Mouse (Mus musculus): Measurements from ENCODE around the gene Gm20721. TPM values are rescaled to one million over a fixed set of nuclear protein-coding genes. Genes with fewer than 3 reads are reported as not detected.
A peak's percentile ranks its signal among the peaks of the same experiment; 100 is the strongest.

The Gm20721 gene
- polyA plus RNA-seq, 1 experiment from 2014 or later, result 8.2 TPM

DNA sequence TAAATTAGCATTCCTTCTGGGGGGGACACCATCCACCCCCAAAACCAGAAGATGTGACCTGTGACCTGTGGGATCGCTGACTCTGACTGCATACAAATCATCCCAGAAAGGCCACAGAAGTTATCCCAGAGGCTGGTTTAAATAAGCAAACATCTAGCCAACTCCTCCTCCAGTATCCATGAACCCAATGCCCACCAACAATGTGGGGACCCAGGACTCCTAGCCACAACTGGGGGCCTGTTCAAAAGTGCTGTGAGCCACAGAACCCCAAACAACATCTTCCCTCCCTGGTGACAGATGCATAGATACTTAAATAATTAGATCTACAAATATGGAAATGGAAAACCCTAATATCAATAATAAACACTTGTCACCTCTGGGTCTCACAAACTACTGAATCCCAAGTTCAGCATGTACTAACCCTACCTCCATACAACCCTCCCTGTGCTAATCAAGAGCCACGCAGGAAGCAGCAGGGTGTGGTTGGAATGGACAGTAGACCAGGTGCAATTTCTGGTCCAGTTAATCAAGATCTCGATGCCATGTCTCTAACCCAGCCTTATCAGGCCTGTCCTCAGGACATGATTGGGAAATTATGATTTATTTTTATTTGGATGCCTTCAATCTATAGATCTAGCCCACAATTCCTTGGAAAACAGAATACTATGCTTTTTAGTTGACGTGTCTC is 5.5 kb downstream of the Gm20721 start:
- Histone ChIP-seq H3K4me2 (no peak overlapping the region), H3K4me1 (peaks cover 42% of the 10 kb centered on the region), H3K27ac (no peak overlapping the region), H3K9me3 (no peaks in the 10 kb centered on the region), H3K4me3 (no peak overlapping the region), H3K9ac (no peak overlapping the region), H3K27me3 (replicated peaks) (no peaks in the 10 kb centered on the region), H3K36me3 (replicated peaks) (peaks cover 15% of the 10 kb centered on the region)
- 91% methylated on average over 4 of the region's 4 CpGs for WGBS
- ATAC-seq (replicated peaks), result no peak

DNA sequence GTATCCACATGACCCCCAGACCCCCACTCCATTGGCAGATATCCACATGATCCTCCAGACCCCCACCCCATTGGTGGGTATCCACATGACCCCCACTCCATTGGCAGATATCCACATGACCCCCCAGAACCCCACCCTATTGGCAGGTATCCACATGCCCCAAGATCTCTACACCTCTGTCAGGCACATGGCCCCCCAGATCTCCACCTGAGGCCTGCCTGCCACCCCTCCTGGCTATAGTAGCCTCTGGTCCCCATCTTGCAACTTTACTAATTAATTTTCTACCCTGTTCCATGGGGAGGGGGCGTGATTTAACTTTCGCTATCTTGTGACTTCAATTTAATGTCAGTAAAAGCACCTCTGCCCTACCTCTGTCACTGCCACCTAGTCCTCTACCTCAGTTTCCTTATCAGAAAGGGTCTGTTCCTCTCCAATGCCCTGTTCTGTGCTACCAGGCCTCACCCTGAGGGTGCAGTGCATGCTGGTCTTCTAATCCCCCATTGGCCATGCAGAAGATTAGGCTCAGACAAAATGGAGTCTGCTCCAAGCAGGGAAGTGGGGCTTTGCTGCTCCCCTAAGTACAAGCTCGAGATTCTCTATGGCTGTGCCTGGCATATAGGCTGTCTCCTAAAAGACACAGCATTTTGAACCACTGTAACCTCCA is 6.2 kb downstream of the Gm20721 start:
- H3K4me2 ChIP-seq, result no peak overlapping the region
- H3K4me1 ChIP-seq, result peaks cover 49% of the 10 kb centered on the region
- 91% methylated on average over 3 of the region's 3 CpGs for WGBS
- H3K4me3 ChIP-seq, result no peak overlapping the region
- H3K36me3 ChIP-seq (replicated peaks), result peaks cover 8% of the 10 kb centered on the region
- no peaks in the 10 kb centered on the region for H3K27me3 ChIP-seq (replicated peaks)
- no peak for ATAC-seq (replicated peaks)
- H3K9ac ChIP-seq, result no peak overlapping the region
- no peaks in the 10 kb centered on the region for H3K9me3 ChIP-seq
- H3K27ac ChIP-seq, result no peak overlapping the region

DNA sequence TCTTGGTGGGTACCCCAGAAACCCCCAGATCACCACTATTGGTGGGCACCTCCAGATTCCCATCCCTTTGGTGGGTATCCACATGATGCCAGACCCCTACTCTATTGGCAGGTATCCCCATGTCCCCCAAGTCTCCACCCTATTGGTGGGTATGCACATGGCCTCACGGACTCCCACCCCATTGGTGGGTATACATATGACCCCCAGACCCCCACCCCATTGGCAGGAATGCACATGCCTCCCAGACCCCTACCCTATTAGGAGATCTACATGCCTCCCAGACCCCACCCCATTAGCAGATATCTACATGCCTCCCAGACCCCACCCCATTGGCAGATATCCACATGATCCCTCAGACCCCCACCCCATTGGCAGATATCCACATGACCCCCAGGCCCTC is 6.8 kb downstream of the Gm20721 start:
- H3K36me3 ChIP-seq (replicated peaks), result peaks cover 1% of the 10 kb centered on the region; the same call in 1 of the 2 replicates
- H3K4me3 ChIP-seq, result no peak overlapping the region
- H3K4me1 ChIP-seq, result peaks cover 52% of the 10 kb centered on the region
- no peak overlapping the region for H3K27ac ChIP-seq
- no peaks in the 10 kb centered on the region for H3K27me3 ChIP-seq (replicated peaks)
- no peak overlapping the region for H3K4me2 ChIP-seq
- H3K9ac ChIP-seq, result no peak overlapping the region
- WGBS, result 100% methylated on average over 1 of the region's 1 CpGs
- peak; percentile 25; the same call in 1 of the 2 replicates for ATAC-seq (replicated peaks)
- H3K9me3 ChIP-seq, result no peaks in the 10 kb centered on the region

DNA sequence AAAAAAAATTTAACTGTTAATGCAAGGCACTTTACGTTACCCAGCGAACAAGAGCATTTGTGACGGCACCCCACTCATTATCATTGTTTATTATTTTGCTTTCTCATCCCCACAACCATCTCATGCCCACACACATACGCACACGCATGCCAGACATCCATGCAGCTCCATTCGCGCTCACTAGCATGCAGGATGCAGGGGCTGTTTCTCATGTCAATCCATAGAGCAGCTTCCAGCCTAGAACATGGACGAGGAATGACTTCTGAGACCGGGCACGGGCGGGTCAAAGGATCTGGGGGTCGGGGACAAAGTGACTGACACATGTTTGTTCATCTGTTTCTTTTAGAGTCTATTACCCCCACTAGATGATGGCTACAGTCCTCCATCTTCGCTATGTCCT is 9.2 kb downstream of the Gm20721 start:
- Histone ChIP-seq H3K36me3 (replicated peaks) (no peaks in the 10 kb centered on the region), H3K9ac (no peak overlapping the region), H3K27ac (no peak overlapping the region), H3K4me3 (no peak overlapping the region), H3K4me2 (no peak overlapping the region), H3K9me3 (no peaks in the 10 kb centered on the region), H3K27me3 (replicated peaks) (no peaks in the 10 kb centered on the region), H3K4me1 (peaks cover 53% of the 10 kb centered on the region)
- WGBS, result 90% methylated on average over 13 of the region's 13 CpGs
- ATAC-seq (replicated peaks), result no peak

DNA sequence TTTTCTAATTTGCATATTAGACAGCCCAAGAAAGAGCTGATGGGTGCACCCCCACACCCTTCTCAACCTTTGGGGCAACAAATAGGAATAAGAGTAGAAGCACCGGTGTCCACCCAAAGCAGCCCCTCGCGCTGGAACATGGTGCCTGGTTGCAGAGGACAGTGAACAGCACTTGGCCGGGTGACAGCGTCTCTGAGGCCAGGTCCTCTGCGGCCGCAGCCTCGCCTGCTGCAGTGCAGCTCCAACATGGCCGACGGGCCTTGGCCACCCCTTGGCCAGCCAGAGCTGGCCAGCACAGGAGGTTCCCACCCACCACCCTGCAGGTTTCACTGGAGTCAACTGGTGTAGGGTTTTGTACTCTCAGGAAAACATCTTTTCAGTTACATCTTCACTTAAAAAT is 12.1 kb downstream of the Gm20721 start:
- WGBS, result 82% methylated on average over 10 of the region's 10 CpGs
- Histone ChIP-seq H3K4me3 (no peak overlapping the region), H3K9ac (no peak overlapping the region), H3K27me3 (replicated peaks) (no peaks in the 10 kb centered on the region), H3K36me3 (replicated peaks) (no peaks in the 10 kb centered on the region), H3K9me3 (no peaks in the 10 kb centered on the region), H3K4me2 (0 out of 2 replicates have a peak overlapping the region, but pooled peaks have one; percentile 69), H3K4me1 (peaks cover 63% of the 10 kb centered on the region), H3K27ac (no peak overlapping the region)
- ATAC-seq (replicated peaks), result no peak

DNA sequence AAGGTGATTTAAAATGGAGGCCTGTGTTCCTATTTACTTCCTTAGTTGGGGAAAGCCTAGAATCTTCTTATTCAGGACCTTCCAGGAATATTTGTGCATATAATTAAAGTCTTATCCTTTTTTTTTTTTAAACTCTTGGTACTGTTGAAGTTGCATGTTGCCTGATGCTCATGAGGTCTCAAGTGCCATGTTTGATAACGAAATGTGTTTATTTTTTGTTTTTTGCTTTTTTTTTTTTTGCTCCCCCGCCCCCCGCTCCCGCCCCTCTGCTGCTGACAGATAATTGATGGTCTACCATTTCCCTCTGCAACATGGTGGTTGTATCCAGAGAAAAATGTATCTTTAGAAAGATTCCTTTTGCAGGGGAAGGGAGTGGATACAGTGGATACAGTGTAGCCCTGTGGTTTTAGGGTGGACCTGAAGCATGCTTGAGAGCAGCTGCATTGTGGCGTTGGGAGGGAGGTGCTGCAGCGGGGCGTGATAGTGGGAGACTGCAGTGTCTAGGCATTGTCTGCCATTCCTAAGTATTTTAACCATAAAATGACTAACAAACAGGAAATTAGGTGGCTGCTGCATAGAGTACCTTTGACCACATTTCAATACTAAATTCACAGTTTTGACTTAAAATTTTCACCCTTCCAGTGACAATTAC is 13.1 kb downstream of the Gm20721 start:
- peak overlapping the region; percentile 99; the same call in 1 of the 2 replicates for H3K4me3 ChIP-seq
- H3K27ac ChIP-seq, result no peak overlapping the region
- 52% methylated on average over 7 of the region's 7 CpGs for WGBS

DNA sequence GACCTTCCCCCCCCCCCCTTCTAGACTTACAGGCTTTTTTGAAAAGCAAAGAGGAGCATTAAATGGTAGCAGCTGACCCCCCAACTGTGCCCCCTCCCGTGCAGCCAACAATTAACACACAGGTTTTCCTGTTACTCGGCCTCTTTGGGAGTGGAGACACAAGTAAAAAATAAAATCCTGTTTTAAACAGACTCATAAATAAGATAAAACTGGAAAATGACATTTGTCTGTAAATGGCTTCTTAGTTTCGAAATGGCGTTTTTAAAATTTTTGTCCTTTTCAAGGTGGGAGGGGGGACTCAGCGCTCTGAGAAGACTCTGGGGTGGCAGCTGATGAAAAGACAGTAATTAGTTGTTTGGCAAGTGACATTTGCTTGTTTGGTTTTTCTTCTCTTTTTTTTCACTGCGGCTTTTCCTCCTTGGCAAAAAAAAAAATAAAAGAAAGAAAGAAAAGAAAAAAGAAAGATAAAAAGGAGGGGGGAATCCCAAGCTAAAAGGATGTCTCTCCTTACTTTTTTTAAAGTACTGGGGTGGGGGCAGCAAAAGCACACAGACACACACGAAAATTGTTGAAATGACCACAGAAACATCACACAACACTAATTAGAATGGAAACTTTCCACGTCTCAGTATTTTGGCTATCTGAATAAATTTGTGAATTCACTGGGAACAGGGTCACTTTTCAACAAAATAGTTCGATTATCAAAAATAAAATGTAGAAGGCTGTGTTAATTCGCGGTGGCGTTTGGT is 15.1 kb downstream of the Gm20721 start:
- Histone ChIP-seq H3K4me1 (peaks cover 63% of the 10 kb centered on the region), H3K9ac (peak overlapping the region; percentile 93), H3K27me3 (replicated peaks) (no peaks in the 10 kb centered on the region), H3K4me2 (peak overlapping the region; percentile 69), H3K36me3 (replicated peaks) (no peaks in the 10 kb centered on the region), H3K27ac (peak overlapping the region; percentile 96), H3K4me3 (peak overlapping the region; percentile 99), H3K9me3 (no peaks in the 10 kb centered on the region)
- no peak for ATAC-seq (replicated peaks)
- 12% methylated on average over 12 of the region's 12 CpGs for WGBS

More for the DNA sequence above, 13.1 kb downstream of the Gm20721 start:
- no peak overlapping the region for H3K9ac ChIP-seq
- no peaks in the 10 kb centered on the region for H3K36me3 ChIP-seq (replicated peaks)
- H3K9me3 ChIP-seq, result no peaks in the 10 kb centered on the region
- peak overlapping the region; percentile 69 for H3K4me2 ChIP-seq
- peaks cover 67% of the 10 kb centered on the region for H3K4me1 ChIP-seq
- ATAC-seq (replicated peaks), result no peak
- H3K27me3 ChIP-seq (replicated peaks), result no peaks in the 10 kb centered on the region

DNA sequence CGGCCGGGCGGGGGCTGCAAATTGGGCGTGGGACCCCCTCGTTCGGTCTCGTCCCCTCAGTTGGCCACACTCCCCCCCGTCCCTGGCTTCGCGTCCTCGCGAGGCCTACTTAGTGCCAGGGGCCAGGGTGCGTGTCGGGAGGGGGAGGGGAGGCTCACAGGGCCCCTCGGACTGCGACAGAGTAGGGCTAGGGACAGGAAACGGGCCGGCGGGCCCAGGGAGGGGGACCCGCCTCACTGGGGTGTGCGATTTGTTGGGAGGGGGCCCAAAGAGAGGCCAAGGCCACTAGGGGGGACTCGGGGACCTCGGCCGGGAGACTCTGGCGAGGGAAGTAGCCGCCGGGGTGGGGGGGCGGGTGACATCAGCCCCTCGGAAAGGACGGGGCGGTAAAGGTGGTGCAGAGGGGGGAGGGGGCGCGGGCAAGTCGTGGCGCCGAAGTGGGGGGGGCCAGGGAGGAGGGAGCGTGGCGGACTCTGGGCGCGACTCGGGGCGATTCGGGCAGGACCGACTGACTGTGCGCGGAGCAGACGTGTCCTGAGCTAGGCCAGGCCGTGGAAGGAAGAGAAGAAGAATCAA is 15.8 kb downstream of the Gm20721 start:
- Histone ChIP-seq H3K4me1 (peaks cover 55% of the 10 kb centered on the region), H3K36me3 (replicated peaks) (no peaks in the 10 kb centered on the region), H3K9me3 (no peaks in the 10 kb centered on the region), H3K27ac (peak overlapping the region; percentile 96), H3K4me2 (peak overlapping the region; percentile 69), H3K9ac (peak overlapping the region; percentile 93), H3K27me3 (replicated peaks) (no peaks in the 10 kb centered on the region), H3K4me3 (peak overlapping the region; percentile 99)
- WGBS, result 1% methylated on average over 47 of the region's 48 CpGs
- ATAC-seq (replicated peaks), result peak; percentile 48

DNA sequence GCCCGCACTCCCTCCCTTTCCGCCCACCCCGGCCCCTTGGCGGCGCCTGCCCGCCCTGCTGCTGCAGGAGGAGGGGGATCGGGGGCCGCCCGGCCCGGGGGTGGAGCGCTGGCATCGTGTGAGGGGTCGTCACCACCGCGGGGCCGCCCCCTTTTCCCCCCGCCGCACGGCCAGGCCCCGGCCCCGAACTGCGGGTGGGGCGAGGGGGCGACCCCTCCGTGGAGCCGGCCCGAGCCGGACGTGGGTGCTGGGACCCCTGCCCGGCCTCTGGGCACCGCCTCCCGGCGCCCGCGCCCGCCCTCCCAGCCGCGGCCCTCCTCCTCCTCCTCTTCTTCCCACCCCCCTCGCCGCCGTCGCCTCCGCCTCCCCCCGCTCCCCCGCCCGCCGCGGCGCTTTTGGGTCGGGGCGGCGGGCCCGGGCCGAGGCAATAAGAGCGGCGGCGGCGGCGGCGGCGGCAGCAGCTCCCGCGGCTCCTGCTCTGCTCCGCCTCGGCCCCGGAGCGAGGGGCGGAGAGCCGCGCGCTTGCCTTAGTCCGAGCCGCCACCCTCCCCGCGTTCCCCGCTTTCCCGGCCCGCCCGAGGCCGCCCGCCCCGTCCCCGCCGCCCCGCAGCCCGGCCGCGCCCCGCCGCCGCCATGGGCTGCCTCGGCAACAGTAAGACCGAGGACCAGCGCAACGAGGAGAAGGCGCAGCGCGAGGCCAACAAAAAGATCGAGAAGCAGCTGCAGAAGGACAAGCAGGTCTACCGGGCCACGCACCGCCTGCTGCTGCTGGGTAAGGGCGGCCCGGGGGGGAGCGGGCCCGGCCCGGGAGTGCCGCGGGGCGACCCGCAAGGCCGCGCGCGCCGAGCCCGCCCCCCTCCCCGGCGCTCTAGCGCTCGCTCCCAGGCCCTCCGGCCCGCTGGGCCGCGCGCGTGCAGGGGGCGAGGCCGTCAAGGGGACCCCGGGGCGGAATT is 16.6 kb downstream of the Gm20721 start:
- Histone ChIP-seq H3K4me1 (peaks cover 47% of the 10 kb centered on the region), H3K36me3 (replicated peaks) (no peaks in the 10 kb centered on the region)
- under 1% methylated on average over 65 of the region's 131 CpGs for WGBS

DNA sequence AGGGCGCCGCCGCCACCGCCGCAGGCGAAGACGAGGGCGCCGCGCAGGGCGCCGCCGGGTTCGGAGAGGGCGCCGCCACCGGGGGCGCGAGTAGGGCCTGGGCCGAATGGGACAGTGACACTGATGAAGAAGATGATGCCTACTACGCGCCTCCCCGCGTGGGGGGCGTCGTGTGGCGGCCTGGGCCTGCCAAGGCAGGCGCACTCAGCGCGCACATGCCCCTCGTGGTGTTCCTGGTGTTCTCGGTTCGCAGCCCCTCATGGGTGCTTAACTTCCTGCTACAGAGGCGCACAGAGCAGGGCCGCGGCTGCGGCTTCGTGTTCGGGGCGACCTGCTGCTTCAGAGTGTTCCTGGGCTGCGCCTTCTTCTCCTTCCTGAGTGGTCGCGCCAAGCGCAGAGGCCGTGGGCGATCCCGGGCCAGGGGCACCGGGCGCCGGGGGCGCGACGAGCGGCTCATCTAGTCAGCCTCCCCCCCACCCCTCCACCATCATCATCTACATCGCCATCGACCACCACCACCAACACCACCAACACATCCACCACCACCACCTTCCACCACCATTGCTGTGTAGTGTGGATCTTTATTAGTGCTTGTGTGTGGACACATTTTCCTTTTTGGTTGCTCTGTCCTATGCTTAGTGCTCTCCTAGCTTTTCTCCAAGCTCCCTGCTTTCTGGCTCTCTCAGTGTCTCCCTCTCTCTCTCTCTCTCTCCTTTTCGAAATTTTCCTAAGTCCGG is 17.4 kb downstream of the Gm20721 start:
- peak overlapping the region; percentile 69 for H3K4me2 ChIP-seq
- peak overlapping the region; percentile 96 for H3K27ac ChIP-seq
- 48% methylated on average over 58 of the region's 58 CpGs for WGBS
- H3K9me3 ChIP-seq, result no peaks in the 10 kb centered on the region
- H3K4me3 ChIP-seq, result peak overlapping the region; percentile 99
- H3K9ac ChIP-seq, result peak overlapping the region; percentile 93
- ATAC-seq (replicated peaks), result no peak; the same call in none of the 2 replicates
- H3K4me1 ChIP-seq, result peaks cover 39% of the 10 kb centered on the region
- H3K36me3 ChIP-seq (replicated peaks), result no peaks in the 10 kb centered on the region
- no peaks in the 10 kb centered on the region for H3K27me3 ChIP-seq (replicated peaks)

More for the DNA sequence above, 16.6 kb downstream of the Gm20721 start:
- peak overlapping the region; percentile 69 for H3K4me2 ChIP-seq
- ATAC-seq (replicated peaks), result peak; percentile 83
- H3K27ac ChIP-seq, result peak overlapping the region; percentile 96
- no peaks in the 10 kb centered on the region for H3K27me3 ChIP-seq (replicated peaks)
- H3K9ac ChIP-seq, result peak overlapping the region; percentile 93
- no peaks in the 10 kb centered on the region for H3K9me3 ChIP-seq
- peak overlapping the region; percentile 99 for H3K4me3 ChIP-seq
